Mouse (Mus musculus) embryo, embryonic 10.5 days (tissue): ENCODE measurements at regions not wholly inside any gene's neighbourhood (a gene's known extent, or its start where the extent isn't known, plus 50 kb on each side); places are given as distances from the start of the nearest gene placed in this dataset.
A peak's percentile ranks its signal among the peaks of the same experiment; 100 is the strongest.
"Not testable (repeated sequence)": the region's sequence is repeated elsewhere in the genome, so short reads cannot be mapped to it uniquely, and the experiment has no call there.

ENCODE experiments used
- DNase-seq: peaks from one replicate; pipeline ENCODE4 v3.0.0-alpha.2; 2015; ENCODE audit warnings: low spot score

- DNase-seq = no peak
Measured at GRCm38 (mm10) chr10:36884198-36884597, 90.1 kb upstream of the Hdac2 start.

GRCm38 (mm10) chr10:36897900-36898600 lies 76.3 kb upstream of the Hdac2 start:
- no peak for DNase-seq

- peak; percentile 3 for DNase-seq
Measured at GRCm38 (mm10) chr10:36908861-36909260, 65.5 kb upstream of the Hdac2 start.

- not testable (repeated sequence) for DNase-seq
Measured at GRCm38 (mm10) chr10:36918037-36918436, 56.3 kb upstream of the Hdac2 start.

- no peak for DNase-seq
Measured at GRCm38 (mm10) chr10:36923756-36924155, 50.6 kb upstream of the Hdac2 start.

- DNase-seq = no peak
Measured at GRCm38 (mm10) chr10:36924161-36924560, 50.2 kb upstream of the Hdac2 start.
